Mouse (Mus musculus) liver, embryonic 14.5 days (tissue): Measurements from ENCODE around the gene Tsc22d3. TPM values are rescaled to one million over a fixed set of nuclear protein-coding genes. Genes with fewer than 3 reads are reported as not detected.
"Not testable (repeated sequence)": the region's sequence is repeated elsewhere in the genome, so short reads cannot be mapped to it uniquely, and the experiment has no call there.

Experiments used
- ATAC-seq: fragments of 200-750 bp; cut with Nextera tagmentation; 2 replicates; pipeline ENCODE4 v1.8.0; 2017; ENCODE audit warnings: moderate number of reproducible peaks, mild to moderate bottlenecking, moderate library complexity; ENCODE audit not compliant: insufficient read depth
- DNase-seq, 3 experiments: peaks; one replicate each; pipeline ENCODE4 v3.0.0-alpha.2; 2012 to 2013; ENCODE audit warnings: low read depth in 3 of 3, low spot score in 3 of 3
- H3K27ac ChIP-seq: fragments of 300-500 bp; sonication (generic); 2 replicates; pipeline ENCODE4 v1.5.1; 2014; ENCODE audit warnings: moderate library complexity, mild to moderate bottlenecking, control low read depth, inconsistent platforms
- H3K27me3 ChIP-seq: fragments of 300-500 bp; sonication (generic); 2 replicates; pipeline ENCODE4 v1.6.1; 2014; ENCODE audit warnings: mild to moderate bottlenecking, low read length, moderate library complexity; ENCODE audit not compliant: control insufficient read depth, insufficient read depth
- H3K36me3 ChIP-seq: fragments of 300-500 bp; sonication (generic); replicated peaks from 2 replicates; pipeline ENCODE4 v1.6.1; 2014; ENCODE audit warnings: low read depth; ENCODE audit not compliant: control insufficient read depth, insufficient read depth
- H3K4me1 ChIP-seq, 2 experiments: fragments of 200-500 bp in 1 of 2; fragments of 300-500 bp in 1 of 2; sonication (generic) in 1 of 2; replicated peaks; 2 replicates each; pipeline ENCODE4 v1.6.1; 2012 to 2014; ENCODE audit warnings: antibody characterized with exemption in 1 of 2, inconsistent platforms in 1 of 2, low read length in 1 of 2; ENCODE audit not compliant: control insufficient read depth in 2 of 2, insufficient read depth in 2 of 2
- H3K4me2 ChIP-seq: fragments of 300-500 bp; sonication (generic); 2 replicates; pipeline ENCODE4 v1.6.1; 2014; ENCODE audit warnings: low read depth, mild to moderate bottlenecking, control low read depth, moderate library complexity
- H3K4me3 ChIP-seq, 2 experiments: fragments of 200-500 bp in 1 of 2; fragments of 300-500 bp in 1 of 2; sonication (generic) in 1 of 2; 2 replicates each; pipeline ENCODE4 v1.5.1; 2012 to 2014; ENCODE audit warnings: low read depth in 2 of 2, low read length in 2 of 2, mild to moderate bottlenecking in 2 of 2, control low read depth in 1 of 2, inconsistent platforms in 1 of 2, moderate library complexity in 1 of 2; ENCODE audit not compliant: insufficient read depth in 1 of 2
- H3K9ac ChIP-seq: fragments of 300-500 bp; sonication (generic); replicated peaks from 2 replicates; pipeline ENCODE4 v1.6.1; 2014; ENCODE audit warnings: mild to moderate bottlenecking, control low read depth, moderate library complexity
- H3K9me3 ChIP-seq: fragments of 300-500 bp; sonication (generic); 2 replicates; pipeline ENCODE4 v1.6.1; 2016; ENCODE audit warnings: low read length, mixed read lengths; ENCODE audit not compliant: control insufficient read depth
- CTCF ChIP-seq: IDR thresholded peaks from 2 replicates; pipeline ENCODE4 v1.5.1; 2016; ENCODE audit warnings: antibody characterized with exemption, low read depth, control low read depth
- EP300 ChIP-seq: IDR thresholded peaks from 2 replicates; pipeline ENCODE4 v1.6.1; 2016; ENCODE audit warnings: antibody characterized with exemption, low read depth
- WGBS: fragments of 180-500 bp; shearing (Covaris S2); extraction: QIAGEN DNeasy Blood & Tissue Kit; methylation state at CpG from one replicate; pipeline ENCODE4 v1.1.7; 2014; ENCODE audit not compliant: insufficient replicate concordance; 5-methylcytosine and 5-hydroxymethylcytosine counted together
- polyA plus RNA-seq, 2 experiments: library from polyadenylated mRNA; depleted of rRNA in 1 of 2; stranded (reverse) in 1 of 2; unstranded in 1 of 2; fragments of >200 nt; fragmentation: Nextera tagmentation in 1 of 2; extraction: Ambion mirVana in 1 of 2; gene quantifications; 2 replicates each; pipeline versions ENCODE4 v1.2.1 to v1.2.3; 2012 to 2014

The Tsc22d3 gene
- polyA plus RNA-seq, 2 experiments, result 5.1 to 10.6 TPM

DNA sequence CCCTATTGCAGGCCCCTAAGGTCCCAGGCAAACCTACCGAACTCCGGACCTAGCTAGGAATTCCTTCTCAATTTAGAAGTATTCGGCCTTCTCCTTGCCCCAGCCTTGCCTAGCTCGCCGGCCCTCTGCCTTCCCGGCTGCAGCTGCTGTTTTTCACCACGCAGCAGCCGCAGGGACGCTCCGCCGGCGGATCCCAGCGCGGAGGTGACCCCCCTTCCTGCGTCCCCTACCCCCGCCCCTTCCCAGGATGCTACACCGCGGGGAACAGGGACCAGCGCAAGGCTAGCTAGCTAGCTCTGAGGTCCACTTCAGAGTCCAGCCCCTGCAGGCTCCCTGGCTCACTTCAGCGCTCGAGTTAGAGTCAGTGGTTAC lies 58.0 kb downstream of the Tsc22d3 start:
- WGBS, result 3% methylated on average over 21 of the region's 21 CpGs
- no peak for TF ChIP-seq EP300
- TF ChIP-seq CTCF, result no peak
- no peak for DNase-seq

DNA sequence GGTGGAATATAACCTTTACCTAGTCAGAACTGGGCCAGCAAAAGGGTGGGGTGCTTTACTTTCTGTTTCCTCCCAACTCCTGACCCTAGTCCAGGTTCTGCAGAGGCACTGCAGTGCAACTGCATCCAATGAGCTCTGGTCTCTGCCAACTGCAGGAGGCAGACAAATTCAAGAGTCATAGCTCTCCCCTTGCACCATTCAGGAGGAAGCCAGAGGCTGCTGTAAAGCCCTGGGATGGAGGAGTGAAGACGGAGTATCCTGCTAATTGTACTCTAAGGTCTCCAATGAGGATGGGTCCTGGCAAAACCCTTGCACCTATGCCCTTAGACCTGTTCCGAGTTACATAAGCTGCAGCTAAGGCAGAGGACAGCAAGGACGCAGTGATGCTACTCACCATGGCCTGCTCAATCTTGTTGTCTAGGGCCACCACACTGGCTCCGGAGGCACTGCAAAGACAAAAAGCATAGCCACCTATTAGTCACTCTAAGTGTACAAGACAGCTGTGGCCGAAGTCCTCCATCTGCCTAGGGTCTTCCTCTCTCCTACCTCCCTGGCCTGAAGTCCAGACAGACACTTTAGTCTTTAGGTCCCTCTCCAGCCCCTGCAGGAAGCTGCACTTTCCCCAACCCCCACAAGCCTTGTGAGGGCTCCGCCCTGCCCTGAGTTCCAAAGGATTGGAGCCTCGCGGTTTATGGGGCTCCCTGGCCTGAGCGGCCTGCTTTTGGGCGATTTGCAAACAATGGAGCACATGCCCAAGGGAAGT lies 58.6 kb downstream of the Tsc22d3 start:
- H3K9me3 ChIP-seq, result no peaks in the 10 kb centered on the region
- peak overlapping the region; percentile 72 for H3K9ac ChIP-seq
- H3K4me3 ChIP-seq, result peak overlapping the region; percentile 61 to 66
- ATAC-seq (peak; percentile 34; the same call in 1 of the 2 replicates), DNase-seq (no peak)
- peaks cover 0 to 15% of the 10 kb centered on the region in 2 experiments; a peak in 2 of 4 replicates for H3K4me1 ChIP-seq
- H3K27ac ChIP-seq, result no peak overlapping the region
- H3K36me3 ChIP-seq, result no peaks in the 10 kb centered on the region
- TF ChIP-seq CTCF, result no peak
- no peak for TF ChIP-seq EP300
- peak overlapping the region; percentile 83 for H3K4me2 ChIP-seq
- WGBS, result 14% methylated on average over 10 of the region's 10 CpGs
- H3K27me3 ChIP-seq, result no peaks in the 10 kb centered on the region

More for the DNA sequence above, 58.0 kb downstream of the Tsc22d3 start:
- Histone ChIP-seq H3K4me3 (peak overlapping the region; percentile 61 to 66), H3K4me2 (peak overlapping the region; percentile 83), H3K27me3 (no peaks in the 10 kb centered on the region), H3K27ac (peak overlapping the region; percentile 54), H3K9me3 (no peaks in the 10 kb centered on the region), H3K9ac (peak overlapping the region; percentile 72), H3K36me3 (no peaks in the 10 kb centered on the region), H3K4me1 (peaks cover 0 to 15% of the 10 kb centered on the region in 2 experiments; a peak in 2 of 4 replicates)
- peak; percentile 51 for ATAC-seq

DNA sequence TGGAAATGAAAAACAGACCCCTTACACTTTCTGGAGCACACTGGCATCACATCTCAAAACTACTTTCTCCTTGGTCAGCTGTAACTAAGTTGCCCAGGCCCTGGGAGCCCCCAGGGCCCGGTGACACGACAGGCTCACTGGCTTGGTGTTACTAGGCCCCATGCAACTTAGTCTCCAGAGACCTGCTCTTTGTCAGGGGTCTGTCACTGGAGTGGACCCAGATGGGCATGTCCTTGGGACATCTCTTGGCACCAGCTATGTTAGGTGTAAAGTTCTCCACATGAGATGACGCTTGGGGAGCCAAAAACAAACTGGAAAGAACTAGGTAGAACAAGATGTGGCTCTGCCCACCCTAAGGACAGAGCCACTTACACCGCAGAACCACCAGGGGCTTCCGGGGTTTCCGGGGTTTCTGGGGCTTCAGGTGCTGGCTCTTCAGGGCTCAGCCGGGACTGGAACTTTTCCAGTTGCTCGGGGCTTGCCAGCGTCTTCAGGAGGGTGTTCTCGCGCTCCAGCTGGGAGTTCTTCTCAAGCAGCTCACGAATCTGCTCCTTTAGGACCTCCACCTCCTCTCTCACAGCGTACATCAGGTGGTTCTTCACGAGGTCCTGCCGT lies 59.9 kb downstream of the Tsc22d3 start:
- Histone ChIP-seq H3K4me1 (peaks cover 0 to 15% of the 10 kb centered on the region in 2 experiments; a peak in 2 of 4 replicates), H3K36me3 (no peaks in the 10 kb centered on the region), H3K9ac (no peak overlapping the region), H3K27me3 (no peaks in the 10 kb centered on the region), H3K9me3 (no peaks in the 10 kb centered on the region), H3K4me3 (no peak overlapping the region), H3K27ac (no peak overlapping the region), H3K4me2 (no peak overlapping the region)
- TF ChIP-seq CTCF (no peak), EP300 (no peak)
- WGBS, result 69% methylated on average over 15 of the region's 15 CpGs
- ATAC-seq, result no peak
- no peak for DNase-seq

DNA sequence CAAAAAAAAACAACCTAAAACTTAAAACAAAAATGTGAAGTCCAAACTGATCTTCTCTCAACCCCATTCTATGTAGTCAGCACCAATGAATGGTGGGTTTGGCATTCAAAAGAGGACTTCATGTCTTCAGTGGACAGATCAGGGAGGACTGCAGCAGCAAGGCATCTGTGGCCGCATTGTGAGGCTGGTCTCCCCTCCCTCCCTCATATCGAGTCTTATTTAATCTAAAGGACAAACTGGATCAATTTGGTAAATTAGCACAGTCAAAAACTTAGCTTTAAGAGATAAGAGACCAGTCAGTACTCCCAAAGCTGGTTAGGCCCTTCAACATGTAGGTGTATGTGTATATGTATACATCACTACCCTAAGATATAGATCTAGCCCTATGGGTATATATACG lies 60.6 kb downstream of the Tsc22d3 start:
- WGBS, result 71% methylated on average over 3 of the region's 3 CpGs
- not testable (repeated sequence) for H3K9ac ChIP-seq, H3K4me2 ChIP-seq, H3K9me3 ChIP-seq, ATAC-seq, H3K36me3 ChIP-seq, H3K4me3 ChIP-seq, H3K27ac ChIP-seq, DNase-seq, H3K27me3 ChIP-seq
- H3K4me1 ChIP-seq, result peaks cover 0 to 15% of the 10 kb centered on the region in 2 experiments; a peak in 2 of 4 replicates

DNA sequence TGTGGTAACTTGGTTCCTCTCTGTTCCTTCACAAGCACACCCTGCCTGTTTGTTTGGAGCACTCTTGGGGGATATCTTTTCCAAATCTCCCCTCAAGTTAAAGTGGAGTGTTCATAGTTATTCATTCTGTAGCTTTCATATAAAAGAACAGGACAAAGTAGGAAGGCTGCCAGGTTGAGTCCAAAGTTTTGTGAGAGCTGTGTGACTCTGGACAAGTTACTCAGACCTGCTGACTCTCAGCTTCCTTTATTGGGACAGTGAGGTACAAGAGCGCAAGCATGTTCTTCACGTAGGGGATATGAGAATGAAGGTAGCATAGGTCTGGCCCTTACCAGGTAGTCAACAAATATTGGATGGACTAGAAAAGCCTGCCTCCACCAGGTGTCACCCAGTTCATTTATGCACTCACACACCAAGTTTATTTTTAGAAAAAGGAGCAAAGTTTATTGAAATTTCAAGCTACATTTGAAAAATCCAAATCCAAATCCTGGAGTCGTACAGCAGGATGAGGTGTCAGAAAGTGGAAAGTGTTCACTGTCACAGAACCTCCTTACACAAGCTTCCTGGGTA lies 61.3 kb downstream of the Tsc22d3 start:
- Histone ChIP-seq H3K4me2 (no peak overlapping the region), H3K9me3 (no peaks in the 10 kb centered on the region), H3K36me3 (no peaks in the 10 kb centered on the region), H3K27ac (no peak overlapping the region), H3K27me3 (no peaks in the 10 kb centered on the region), H3K4me1 (peaks cover 0 to 15% of the 10 kb centered on the region in 2 experiments; a peak in 2 of 4 replicates), H3K4me3 (no peak overlapping the region), H3K9ac (no peak overlapping the region)
- no peak for ATAC-seq
- no peak for DNase-seq
- WGBS, result 45% methylated on average over 3 of the region's 3 CpGs
- TF ChIP-seq EP300, result no peak
- TF ChIP-seq CTCF, result no peak
